Mouse (Mus musculus): ENCODE measurements around the gene Cope.

The Cope gene

GRCm38 (mm10) chr8:70302358-70302890, at the start of gene Cope, which contains the start of gene Ddx49:
Cope (plus strand) TSS chr8:70302518.
Ddx49 (minus strand) TSS chr8:70302489.
- DNase-seq (ENCODE audit: low read depth, low spot score): peak; percentile 94

- DNase-seq (ENCODE audit: low read depth, low spot score): no peak
Observed at GRCm38 (mm10) chr8:70254628-70255027, 47.7 kb upstream of the Cope start.

GRCm38 (mm10) chr8:70257456-70257855, 44.9 kb upstream of the Cope start:
- DNase-seq (ENCODE audit: low read depth, low spot score): no peak

GRCm38 (mm10) chr8:70258600-70258999, 43.7 kb upstream of the Cope start:
- DNase-seq (ENCODE audit: low read depth, low spot score): no peak

- no peak for DNase-seq (ENCODE audit: low read depth, low spot score)
Observed at GRCm38 (mm10) chr8:70259043-70259442, 43.3 kb upstream of the Cope start.

- DNase-seq (ENCODE audit: low read depth, low spot score): no peak
Observed at GRCm38 (mm10) chr8:70267674-70268073, 34.6 kb upstream of the Cope start.

GRCm38 (mm10) chr8:70268311-70268710, 34.0 kb upstream of the Cope start:
- DNase-seq (ENCODE audit: low read depth, low spot score): no peak

GRCm38 (mm10) chr8:70268799-70269565, 33.3 kb upstream of the Cope start:
- peak; percentile 70 for DNase-seq (ENCODE audit: low read depth, low spot score)

GRCm38 (mm10) chr8:70272949-70273348, 29.4 kb upstream of the Cope start:
- DNase-seq (ENCODE audit: low read depth, low spot score): peak; percentile 76

- peak; percentile 88 for DNase-seq (ENCODE audit: low read depth, low spot score)
Observed at GRCm38 (mm10) chr8:70274350-70274749, 28.0 kb upstream of the Cope start.

GRCm38 (mm10) chr8:70276476-70276875, 25.8 kb upstream of the Cope start:
- DNase-seq (ENCODE audit: low read depth, low spot score): no peak

- DNase-seq (ENCODE audit: low read depth, low spot score): no peak
Observed at GRCm38 (mm10) chr8:70278175-70278574, 24.1 kb upstream of the Cope start.

- DNase-seq (ENCODE audit: low read depth, low spot score): no peak
Observed at GRCm38 (mm10) chr8:70279266-70279665, 23.1 kb upstream of the Cope start.

- no peak for DNase-seq (ENCODE audit: low read depth, low spot score)
Observed at GRCm38 (mm10) chr8:70281001-70281400, 21.3 kb upstream of the Cope start.

- DNase-seq (ENCODE audit: low read depth, low spot score): peak; percentile 97
Observed at GRCm38 (mm10) chr8:70282603-70283135, 19.6 kb upstream of the Cope start, which contains the start of gene Homer3. Homer3 (plus strand) TSS chr8:70282827.

GRCm38 (mm10) chr8:70283136-70284077, 18.9 kb upstream of the Cope start:
- peak; percentile 30 for DNase-seq (ENCODE audit: low read depth, low spot score)

- DNase-seq (ENCODE audit: low read depth, low spot score): no peak
Observed at GRCm38 (mm10) chr8:70284421-70284820, 17.9 kb upstream of the Cope start.

GRCm38 (mm10) chr8:70285304-70285703, 17.0 kb upstream of the Cope start:
- DNase-seq (ENCODE audit: low read depth, low spot score): no peak

- DNase-seq (ENCODE audit: low read depth, low spot score): peak; percentile 77
Observed at GRCm38 (mm10) chr8:70286737-70287136, 15.6 kb upstream of the Cope start.

GRCm38 (mm10) chr8:70293988-70294405, 8.3 kb upstream of the Cope start:
- DNase-seq (ENCODE audit: low read depth, low spot score): no peak

GRCm38 (mm10) chr8:70300881-70301280, 1.4 kb upstream of the Cope start:
- DNase-seq (ENCODE audit: low read depth, low spot score): no peak

GRCm38 (mm10) chr8:70302901-70303300, 583 bp downstream of the Cope start:
- no peak for DNase-seq (ENCODE audit: low read depth, low spot score)

Data from ZHBTc4 (cell line).